Mouse (Mus musculus): ENCODE data around the gene Uba2. TPM values are rescaled to one million over a fixed set of nuclear protein-coding genes. Genes with fewer than 3 reads are reported as not detected.
"Not testable (repeated sequence)": the region's sequence is repeated elsewhere in the genome, so short reads cannot be mapped to it uniquely, and the experiment has no call there.

The Uba2 gene
- polyA plus RNA-seq, 1 experiment: 8.8 TPM

DNA sequence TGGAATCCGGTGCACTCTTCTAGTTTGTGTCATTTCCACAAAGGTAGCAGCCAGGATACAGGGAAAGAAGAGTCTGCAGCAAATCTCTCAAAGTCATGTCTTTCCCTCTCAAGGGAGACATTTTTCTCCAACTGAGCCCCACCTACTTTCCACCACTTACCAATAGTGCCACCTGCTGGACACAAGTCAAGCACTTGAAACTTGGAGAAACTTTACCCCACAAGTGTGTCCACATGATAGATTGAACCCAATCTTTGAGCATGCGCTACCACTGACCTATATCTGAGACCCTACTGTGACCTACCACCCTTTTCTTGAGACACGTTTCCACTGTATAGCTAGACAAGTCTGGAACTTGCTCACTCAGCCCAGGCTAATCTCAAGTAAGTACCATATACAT, 28.9 kb upstream of the Uba2 start:
- TF ChIP-seq FLI1 (IDR thresholded peaks at IDR 0.05; ENCODE audit: low read length): no peak
- TF ChIP-seq GATA1 (IDR thresholded peaks at IDR 0.05; ENCODE audit: borderline replicate concordance, low read length): no peak
- Histone ChIP-seq H3K4me3 (replicated peaks) (no peak overlapping the region), H3K9me3 (no peaks in the 10 kb centered on the region), H3K4me1 (peaks cover 23% of the 10 kb centered on the region), H3K27me3 (replicated peaks) (no peaks in the 10 kb centered on the region), H3K36me3 (replicated peaks; ENCODE audit: low read length) (peaks cover 40% of the 10 kb centered on the region)

DNA sequence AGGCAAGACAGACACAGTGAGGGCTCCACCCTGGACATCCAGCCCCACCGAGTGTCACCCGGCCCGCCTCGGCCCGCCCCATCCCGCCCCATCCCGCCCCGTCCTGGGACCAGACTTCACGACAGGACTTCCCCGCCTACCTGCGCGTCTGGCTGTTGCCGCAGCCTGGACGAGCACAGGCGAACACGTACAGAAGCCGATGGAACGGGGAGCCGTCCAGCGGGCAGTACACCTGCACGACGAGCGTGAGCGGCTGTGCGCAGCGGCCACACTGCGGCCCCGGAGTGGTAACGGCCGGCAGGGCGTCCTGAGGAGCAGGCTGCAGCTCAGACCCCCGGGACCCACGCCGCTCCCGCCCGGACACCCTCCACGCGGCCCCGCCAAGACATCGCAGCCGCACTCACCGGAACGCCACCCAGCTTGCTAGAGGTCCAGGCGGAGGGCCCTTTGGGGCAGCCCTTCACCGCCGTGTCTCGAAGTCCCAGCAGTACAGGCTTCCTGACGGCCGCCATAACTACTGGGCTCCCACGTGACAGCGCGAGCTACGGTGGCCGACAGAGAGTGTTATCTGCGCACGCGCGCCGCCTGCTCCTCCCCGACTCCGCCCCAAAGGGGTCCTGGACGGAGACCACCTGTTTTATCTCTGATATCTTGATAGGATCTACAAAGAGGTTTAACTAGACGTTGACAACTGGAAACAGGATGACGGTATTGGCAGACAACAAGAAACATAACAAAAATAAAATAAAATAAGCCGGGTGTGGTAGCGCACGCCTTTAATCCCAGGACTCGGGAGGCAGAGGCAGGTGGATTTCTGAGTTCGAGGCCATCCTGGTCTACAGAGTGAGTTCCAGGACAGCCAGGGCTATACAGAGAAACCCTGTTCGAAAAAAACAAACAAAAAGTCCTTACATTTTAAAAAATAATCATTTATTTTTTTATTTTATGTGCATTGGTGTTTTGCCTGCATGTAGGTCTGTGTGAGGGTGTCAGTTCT, 27.0 kb upstream of the Uba2 start, which contains the start of gene Pdcd2l:
TSS of gene Pdcd2l (minus strand) at position 530 of the 997 bp plus-strand sequence.
- Histone ChIP-seq H3K4me1 (peaks cover 28% of the 10 kb centered on the region), H3K4me3 (replicated peaks) (peak within 1 kb of the TSS; percentile 100), H3K9me3 (no peaks in the 10 kb centered on the region), H3K36me3 (replicated peaks; ENCODE audit: low read length) (peaks cover 38% of the 10 kb centered on the region), H3K27me3 (replicated peaks) (no peaks in the 10 kb centered on the region)
- no peak for TF ChIP-seq FLI1 (IDR thresholded peaks at IDR 0.05; ENCODE audit: low read length)
- no peak for TF ChIP-seq GATA1 (IDR thresholded peaks at IDR 0.05; ENCODE audit: borderline replicate concordance, low read length)

DNA sequence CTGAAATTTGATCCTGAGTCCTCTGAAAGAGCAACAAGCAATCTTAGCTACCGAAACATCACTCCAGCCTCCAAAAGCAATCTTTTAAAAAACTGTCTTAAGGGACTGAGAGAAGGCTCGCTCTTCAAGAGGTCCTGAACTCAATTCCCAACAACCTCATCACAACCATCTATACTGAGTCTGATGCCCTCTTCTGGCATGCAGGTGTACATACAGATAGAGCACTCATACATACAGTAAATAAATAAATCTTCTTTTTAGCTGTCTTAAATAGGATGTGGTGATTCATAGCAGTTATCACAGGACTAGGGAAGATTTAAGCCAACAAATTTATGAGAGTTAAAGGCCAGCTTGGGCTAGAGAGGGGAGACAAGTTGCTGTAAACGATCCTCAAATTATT, 26.2 kb upstream of the Uba2 start:
- Histone ChIP-seq H3K4me1 (peaks cover 28% of the 10 kb centered on the region), H3K4me3 (replicated peaks) (peak overlapping the region; percentile 100), H3K9me3 (no peaks in the 10 kb centered on the region), H3K27me3 (replicated peaks) (no peaks in the 10 kb centered on the region), H3K36me3 (replicated peaks; ENCODE audit: low read length) (peaks cover 30% of the 10 kb centered on the region)
- no peak for TF ChIP-seq FLI1 (IDR thresholded peaks at IDR 0.05; ENCODE audit: low read length)
- TF ChIP-seq GATA1 (IDR thresholded peaks at IDR 0.05; ENCODE audit: borderline replicate concordance, low read length): no peak

DNA sequence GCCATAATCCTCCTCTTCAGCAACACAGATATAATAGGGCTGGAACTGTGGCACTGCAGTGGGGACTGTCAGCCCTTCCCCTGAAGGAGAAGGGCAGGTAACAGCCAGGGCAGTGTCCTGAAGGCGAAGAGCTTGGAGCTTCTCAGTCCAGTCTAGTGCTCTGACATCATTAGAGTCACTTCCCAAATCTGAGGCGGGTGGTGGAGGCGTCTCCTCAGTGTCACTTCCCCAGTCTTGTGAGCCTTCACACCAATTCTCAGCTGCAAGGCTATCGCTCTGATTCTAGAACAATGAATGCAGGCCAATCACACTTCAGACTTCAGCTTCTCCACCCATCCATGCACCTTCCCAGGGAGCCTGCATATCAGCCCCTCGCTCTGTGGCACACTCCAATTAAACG, 23.4 kb upstream of the Uba2 start:
- H3K9me3 ChIP-seq: no peaks in the 10 kb centered on the region
- no peaks in the 10 kb centered on the region for H3K27me3 ChIP-seq (replicated peaks)
- H3K36me3 ChIP-seq (replicated peaks; ENCODE audit: low read length): peaks cover 48% of the 10 kb centered on the region
- TF ChIP-seq GATA1 (IDR thresholded peaks at IDR 0.05; ENCODE audit: borderline replicate concordance, low read length) (no peak), FLI1 (IDR thresholded peaks at IDR 0.05; ENCODE audit: low read length) (no peak)
- peaks cover 23% of the 10 kb centered on the region for H3K4me1 ChIP-seq
- H3K4me3 ChIP-seq (replicated peaks): peak overlapping the region; percentile 38

DNA sequence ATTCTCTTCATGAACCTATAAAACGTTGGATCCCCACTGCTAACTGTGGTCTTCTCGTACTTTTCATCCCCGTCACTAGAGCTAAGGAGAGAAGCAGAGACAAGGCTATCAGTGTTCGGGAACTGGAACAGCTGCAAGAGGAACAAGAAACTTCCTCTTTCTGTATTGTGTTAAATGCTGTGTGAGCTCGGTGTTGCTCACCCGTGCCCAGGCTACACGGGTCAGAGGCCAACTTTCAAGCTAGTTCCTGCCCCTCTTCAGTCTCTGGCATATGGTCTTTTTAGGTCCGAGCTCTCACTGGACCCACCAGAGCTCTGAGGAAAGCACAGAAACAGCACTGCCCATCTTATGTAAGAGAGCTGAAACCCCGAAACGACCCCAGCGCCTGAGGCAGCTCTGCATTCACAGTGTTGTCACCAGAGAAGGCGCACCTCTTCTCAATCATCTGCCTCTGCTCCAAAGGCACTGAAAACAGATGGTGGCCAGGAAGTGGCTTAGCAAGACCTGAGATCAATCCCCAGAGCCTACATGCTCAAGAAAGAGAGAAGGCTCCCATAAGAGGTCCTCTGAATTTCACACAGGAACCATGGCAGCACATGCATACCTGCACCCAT, 20.1 kb upstream of the Uba2 start:
- Histone ChIP-seq H3K36me3 (replicated peaks; ENCODE audit: low read length) (peaks cover 76% of the 10 kb centered on the region), H3K27me3 (replicated peaks) (no peaks in the 10 kb centered on the region), H3K9me3 (no peaks in the 10 kb centered on the region), H3K4me3 (replicated peaks) (no peak overlapping the region), H3K4me1 (peaks cover 10% of the 10 kb centered on the region; the same call in 1 of the 2 replicates)
- TF ChIP-seq FLI1 (IDR thresholded peaks at IDR 0.05; ENCODE audit: low read length): no peak
- no peak for TF ChIP-seq GATA1 (IDR thresholded peaks at IDR 0.05; ENCODE audit: borderline replicate concordance, low read length)

DNA sequence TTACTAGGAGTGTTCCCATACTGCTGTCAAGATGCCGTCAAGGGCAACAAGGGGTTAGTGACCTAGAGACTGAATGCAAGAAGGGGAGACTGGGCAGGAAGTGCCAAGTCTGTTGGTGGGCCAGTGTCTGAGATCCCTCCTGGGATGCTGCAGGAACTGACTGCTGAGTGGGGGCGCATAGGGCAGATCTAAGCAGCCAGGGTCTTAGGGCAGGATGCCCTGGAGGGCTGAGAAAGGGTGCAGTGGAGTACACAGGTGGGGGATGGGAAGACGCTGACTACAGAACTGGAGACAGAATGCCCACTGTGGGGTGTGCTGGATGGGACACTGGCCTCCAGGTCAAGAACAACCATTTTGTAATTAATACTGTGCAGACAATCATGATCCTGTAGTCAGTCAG, 14.4 kb upstream of the Uba2 start:
- no peaks in the 10 kb centered on the region for H3K9me3 ChIP-seq
- H3K27me3 ChIP-seq (replicated peaks): no peaks in the 10 kb centered on the region
- peaks cover 5% of the 10 kb centered on the region; the same call in 1 of the 2 replicates for H3K4me1 ChIP-seq
- TF ChIP-seq FLI1 (IDR thresholded peaks at IDR 0.05; ENCODE audit: low read length): no peak
- peaks cover 54% of the 10 kb centered on the region for H3K36me3 ChIP-seq (replicated peaks; ENCODE audit: low read length)
- H3K4me3 ChIP-seq (replicated peaks): no peak overlapping the region

DNA sequence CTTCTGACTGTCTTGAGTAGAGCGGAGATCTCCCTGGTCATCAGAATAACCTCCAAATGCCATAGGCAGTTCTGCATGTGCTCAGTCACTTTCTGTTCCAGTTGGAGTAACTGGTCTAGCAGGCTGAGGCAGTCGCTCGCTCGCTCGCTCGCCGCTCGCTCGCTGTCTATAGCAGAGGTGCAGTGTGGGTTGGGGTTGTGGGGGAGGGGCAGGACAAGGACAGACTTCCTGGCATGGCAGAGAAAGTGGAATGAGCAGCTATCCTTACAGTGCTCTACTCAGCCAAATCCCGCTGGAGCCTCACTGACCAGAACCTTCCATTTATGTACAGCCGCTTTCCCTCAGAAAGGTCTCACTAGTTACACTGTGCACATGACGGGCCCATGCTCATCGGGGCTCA, 14.0 kb upstream of the Uba2 start:
- Histone ChIP-seq H3K27me3 (replicated peaks) (no peaks in the 10 kb centered on the region), H3K9me3 (no peaks in the 10 kb centered on the region), H3K4me3 (replicated peaks) (no peak overlapping the region), H3K4me1 (peaks cover 5% of the 10 kb centered on the region; the same call in 1 of the 2 replicates), H3K36me3 (replicated peaks; ENCODE audit: low read length) (peaks cover 50% of the 10 kb centered on the region)
- TF ChIP-seq GATA1 (IDR thresholded peaks at IDR 0.05; ENCODE audit: borderline replicate concordance, low read length) (no peak), FLI1 (IDR thresholded peaks at IDR 0.05; ENCODE audit: low read length) (no peak)

DNA sequence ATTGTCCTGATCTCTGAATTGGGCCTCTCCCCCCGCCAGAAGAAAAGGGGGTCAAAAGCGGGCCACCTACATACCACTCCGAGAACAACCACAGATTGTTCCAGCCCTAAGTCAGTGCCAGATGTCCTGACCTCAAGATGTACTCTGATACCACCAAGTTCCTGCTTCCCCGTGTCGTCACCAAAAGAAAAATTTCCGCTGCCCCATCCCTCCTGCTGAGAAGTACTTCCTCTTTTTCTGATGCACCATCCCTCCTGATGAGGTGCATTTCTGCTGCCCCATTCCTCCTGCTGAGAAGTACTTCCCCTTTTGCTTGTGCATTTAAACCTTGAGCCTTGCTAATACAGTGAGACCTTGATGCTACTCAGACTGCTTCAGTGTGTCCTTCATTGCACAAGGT, 6.8 kb upstream of the Uba2 start:
- not testable (repeated sequence) for H3K27me3 ChIP-seq (replicated peaks); H3K36me3 ChIP-seq (replicated peaks; ENCODE audit: low read length); H3K4me3 ChIP-seq (replicated peaks); H3K4me1 ChIP-seq
- H3K9me3 ChIP-seq: peaks cover 18% of the 10 kb centered on the region

DNA sequence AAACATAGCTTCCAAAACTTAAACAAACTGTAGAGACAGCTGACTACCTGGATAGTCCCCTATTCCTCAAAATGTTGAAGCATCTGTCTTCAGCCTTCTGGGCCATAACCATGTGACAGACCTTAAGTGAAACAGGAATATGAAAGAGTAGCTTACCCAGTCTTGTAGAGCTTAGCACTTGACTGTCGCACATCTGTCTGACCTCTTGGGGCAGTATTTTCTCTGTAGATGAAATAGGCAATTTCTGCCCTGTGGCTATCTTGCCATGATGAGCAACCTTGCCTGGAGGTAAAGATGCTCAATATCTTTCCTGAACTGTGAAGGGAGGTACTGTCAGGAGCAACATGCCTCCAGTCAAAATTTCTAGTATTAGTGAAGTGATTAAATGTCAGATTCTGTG, 2.9 kb upstream of the Uba2 start:
- TF ChIP-seq GATA1 (IDR thresholded peaks at IDR 0.05; ENCODE audit: borderline replicate concordance, low read length) (no peak), FLI1 (IDR thresholded peaks at IDR 0.05; ENCODE audit: low read length) (no peak)
- Histone ChIP-seq H3K4me1 (peaks cover 13% of the 10 kb centered on the region), H3K4me3 (replicated peaks) (no peak overlapping the region), H3K27me3 (replicated peaks) (no peaks in the 10 kb centered on the region), H3K9me3 (peaks cover 12% of the 10 kb centered on the region), H3K36me3 (replicated peaks; ENCODE audit: low read length) (no peaks in the 10 kb centered on the region)
